Mouse (Mus musculus) MEL (cell line): Measurements from ENCODE around the gene Pofut1. TPM values are rescaled to one million over a fixed set of nuclear protein-coding genes. Genes with fewer than 3 reads are reported as not detected.

Experiments used
- DNase-seq: peaks from one replicate; pipeline ENCODE4 v3.0.0; 2011; ENCODE audit warnings: low read depth, low spot score
- H3K27ac ChIP-seq: 2 replicates; pipeline ENCODE4 v1.5.1; 2012; ENCODE audit warnings: low read depth, mild to moderate bottlenecking, control low read depth, low read length, moderate library complexity; ENCODE audit not compliant: control insufficient read depth
- H3K27me3 ChIP-seq, 2 experiments: fragments of 150-350 bp in 1 of 2; sonication (generic) in 1 of 2; 2 replicates each; pipeline ENCODE4 v1.6.1; 2012; ENCODE audit warnings: low read length in 2 of 2, mild to moderate bottlenecking in 2 of 2, improper control_type of control experiment in 1 of 2, moderate library complexity in 1 of 2; ENCODE audit not compliant: insufficient read depth in 2 of 2, control insufficient read depth in 1 of 2
- H3K36me3 ChIP-seq, 2 experiments: 2 replicates each; pipeline ENCODE4 v1.6.1; 2012 to 2014; ENCODE audit warnings: low read length in 2 of 2, improper control_type of control experiment in 1 of 2, inconsistent platforms in 1 of 2, mild to moderate bottlenecking in 1 of 2; ENCODE audit not compliant: insufficient read depth in 2 of 2, control insufficient read depth in 1 of 2
- H3K4me1 ChIP-seq, 2 experiments: fragments of 150-350 bp in 1 of 2; sonication (generic) in 1 of 2; 2 replicates each; pipeline ENCODE4 v1.6.1; 2012; ENCODE audit warnings: low read length in 2 of 2, improper control_type of control experiment in 1 of 2, mild to moderate bottlenecking in 1 of 2; ENCODE audit not compliant: insufficient read depth in 2 of 2, control insufficient read depth in 1 of 2
- H3K4me3 ChIP-seq, 2 experiments: fragments of 150-350 bp in 1 of 2; sonication (generic) in 1 of 2; 2 replicates each; pipeline ENCODE4 v1.5.1; 2012; ENCODE audit warnings: low read depth in 2 of 2, low read length in 2 of 2, mild to moderate bottlenecking in 2 of 2, moderate library complexity in 2 of 2, control low read depth in 1 of 2, improper control_type of control experiment in 1 of 2; ENCODE audit not compliant: control insufficient read depth in 1 of 2, insufficient read depth in 1 of 2
- H3K79me2 ChIP-seq: 2 replicates; pipeline ENCODE4 v1.6.1; 2012; ENCODE audit warnings: mild to moderate bottlenecking, low read length, moderate library complexity; ENCODE audit not compliant: control insufficient read depth, poor library complexity, insufficient read depth
- H3K9ac ChIP-seq: 2 replicates; pipeline ENCODE4 v1.6.1; 2012; ENCODE audit warnings: low read depth, mild to moderate bottlenecking, control low read depth, low read length, moderate library complexity; ENCODE audit not compliant: control insufficient read depth, poor library complexity, severe bottlenecking
- H3K9me3 ChIP-seq: fragments of 150-350 bp; sonication (generic); replicated peaks from 2 replicates; pipeline ENCODE4 v1.6.1; 2012; ENCODE audit warnings: mild to moderate bottlenecking, low read length, improper control_type of control experiment, moderate library complexity; ENCODE audit not compliant: insufficient read depth
- BHLHE40 ChIP-seq: IDR thresholded peaks from 2 replicates; pipeline ENCODE4 v1.6.1; 2012; ENCODE audit warnings: low read depth, mild to moderate bottlenecking, inconsistent platforms, low read length, improper control_type of control experiment, borderline replicate concordance
- CHD2 ChIP-seq: IDR thresholded peaks from 2 replicates; pipeline ENCODE4 v1.6.1; 2011; ENCODE audit warnings: low read length, improper control_type of control experiment
- CTCF ChIP-seq, 3 experiments: IDR thresholded peaks in 2 of 3; conservative IDR thresholded peaks in 1 of 3; 2 replicates each; pipeline ENCODE4 v1.5.1; 2011 to 2012; ENCODE audit warnings: low read length in 3 of 3, low read depth in 2 of 3, mild to moderate bottlenecking in 2 of 3, improper control_type of control experiment in 1 of 3, inconsistent platforms in 1 of 3, mixed read lengths in 1 of 3, moderate library complexity in 1 of 3; ENCODE audit not compliant: control insufficient read depth in 1 of 3, insufficient read depth in 1 of 3, poor library complexity in 1 of 3, severe bottlenecking in 1 of 3
- E2F4 ChIP-seq: IDR thresholded peaks from 2 replicates; pipeline ENCODE4 v1.6.1; 2011; ENCODE audit warnings: low read depth, low read length, improper control_type of control experiment, borderline replicate concordance
- EP300 ChIP-seq, 2 experiments: IDR thresholded peaks; 2 replicates each; pipeline ENCODE4 v1.6.1; 2011; ENCODE audit warnings: improper control_type of control experiment in 2 of 2, low read length in 2 of 2, low read depth in 1 of 2, mild to moderate bottlenecking in 1 of 2
- ETS1 ChIP-seq: IDR thresholded peaks from 2 replicates; pipeline ENCODE4 v1.6.1; 2012; ENCODE audit warnings: low read depth, mild to moderate bottlenecking, inconsistent platforms, low read length, improper control_type of control experiment, moderate library complexity
- GABPA ChIP-seq: IDR thresholded peaks from 2 replicates; pipeline ENCODE4 v1.6.1; 2012; ENCODE audit warnings: low read depth, mild to moderate bottlenecking, inconsistent platforms, low read length, improper control_type of control experiment, moderate library complexity
- GATA1 ChIP-seq: IDR thresholded peaks from 2 replicates; pipeline ENCODE4 v1.6.1; 2011; ENCODE audit warnings: low read depth, low read length, improper control_type of control experiment
- JUND ChIP-seq: IDR thresholded peaks from 2 replicates; pipeline ENCODE4 v1.6.1; 2011; ENCODE audit warnings: low read depth, mild to moderate bottlenecking, improper control_type of control experiment, low read length
- KAT2A ChIP-seq: conservative IDR thresholded peaks from 2 replicates; pipeline ENCODE4 v1.6.1; 2012; ENCODE audit warnings: low read depth, low read length, improper control_type of control experiment, inconsistent platforms
- MAX ChIP-seq: IDR thresholded peaks from 2 replicates; pipeline ENCODE4 v1.6.1; 2011; ENCODE audit warnings: low read length, improper control_type of control experiment
- MEF2A ChIP-seq: IDR thresholded peaks from 2 replicates; pipeline ENCODE4 v1.6.1; 2014; ENCODE audit warnings: low read depth, mild to moderate bottlenecking, inconsistent platforms, low read length, improper control_type of control experiment; ENCODE audit not compliant: poor library complexity, insufficient replicate concordance, severe bottlenecking; ENCODE audit errors: extremely low read depth
- MXI1 ChIP-seq: IDR thresholded peaks from 2 replicates; pipeline ENCODE4 v1.6.1; 2011; ENCODE audit warnings: mild to moderate bottlenecking, low read depth, low read length, improper control_type of control experiment
- MYB ChIP-seq: IDR thresholded peaks from 2 replicates; pipeline ENCODE4 v1.6.1; 2011; ENCODE audit warnings: mild to moderate bottlenecking, low read depth, low read length, improper control_type of control experiment
- MYC ChIP-seq: IDR thresholded peaks from 2 replicates; pipeline ENCODE4 v1.6.1; 2011; ENCODE audit warnings: low read depth, mild to moderate bottlenecking, low read length, improper control_type of control experiment, moderate library complexity
- NELFE ChIP-seq: IDR thresholded peaks from 2 replicates; pipeline ENCODE4 v1.6.1; 2011; ENCODE audit warnings: low read depth, low read length, improper control_type of control experiment
- NRF1 ChIP-seq: IDR thresholded peaks from 2 replicates; pipeline ENCODE4 v1.6.1; 2014; ENCODE audit warnings: low read depth, mild to moderate bottlenecking, inconsistent platforms, low read length, improper control_type of control experiment, moderate library complexity; ENCODE audit not compliant: poor library complexity, insufficient read depth, severe bottlenecking
- POLR2AphosphoS2 ChIP-seq: IDR thresholded peaks from 2 replicates; pipeline ENCODE4 v1.6.1; 2011; ENCODE audit warnings: low read length, improper control_type of control experiment
- POLR2AphosphoS5 ChIP-seq: IDR thresholded peaks from 2 replicates; pipeline ENCODE4 v1.6.1; 2012; ENCODE audit warnings: low read depth, borderline replicate concordance, mild to moderate bottlenecking, inconsistent platforms, low read length, moderate library complexity, mixed read lengths
- RCOR1 ChIP-seq: IDR thresholded peaks from 2 replicates; pipeline ENCODE4 v1.6.1; 2012; ENCODE audit warnings: low read depth, mild to moderate bottlenecking, inconsistent platforms, low read length, improper control_type of control experiment
- SMC3 ChIP-seq: IDR thresholded peaks from 2 replicates; pipeline ENCODE4 v1.6.1; 2011; ENCODE audit warnings: low read depth, low read length, improper control_type of control experiment
- TAL1 ChIP-seq: IDR thresholded peaks from 2 replicates; pipeline ENCODE4 v1.6.1; 2012; ENCODE audit warnings: mild to moderate bottlenecking, inconsistent platforms, low read length, moderate library complexity, mixed read lengths
- TBP ChIP-seq: IDR thresholded peaks from 2 replicates; pipeline ENCODE4 v1.8.0; 2011; ENCODE audit warnings: low read depth, low read length, improper control_type of control experiment
- TCF12 ChIP-seq: IDR thresholded peaks from 2 replicates; pipeline ENCODE4 v1.6.1; 2014; ENCODE audit warnings: low read depth, mild to moderate bottlenecking, inconsistent platforms, low read length, improper control_type of control experiment, moderate library complexity
- UBTF ChIP-seq: IDR thresholded peaks from 2 replicates; pipeline ENCODE4 v1.6.1; 2012; ENCODE audit warnings: low read depth, mild to moderate bottlenecking, inconsistent platforms, low read length, improper control_type of control experiment, moderate library complexity, borderline replicate concordance; ENCODE audit not compliant: insufficient read depth
- USF1 ChIP-seq: IDR thresholded peaks from 2 replicates; pipeline ENCODE4 v1.6.1; 2014; ENCODE audit warnings: low read depth, mild to moderate bottlenecking, inconsistent platforms, low read length, improper control_type of control experiment, moderate library complexity
- USF2 ChIP-seq, 2 experiments: IDR thresholded peaks; 2 replicates each; pipeline ENCODE4 v1.6.1; 2011 to 2012; ENCODE audit warnings: improper control_type of control experiment in 2 of 2, low read length in 2 of 2, borderline replicate concordance in 1 of 2, inconsistent platforms in 1 of 2, low read depth in 1 of 2, mild to moderate bottlenecking in 1 of 2; ENCODE audit not compliant: insufficient read depth in 1 of 2
- ZKSCAN1 ChIP-seq: IDR thresholded peaks from 2 replicates; pipeline ENCODE4 v1.6.1; 2012; ENCODE audit warnings: low read depth, mild to moderate bottlenecking, inconsistent platforms, low read length, improper control_type of control experiment, moderate library complexity
- ZMIZ1 ChIP-seq: IDR thresholded peaks from 2 replicates; pipeline ENCODE4 v1.6.1; 2012; ENCODE audit warnings: low read depth, mild to moderate bottlenecking, inconsistent platforms, low read length, improper control_type of control experiment, moderate library complexity
- ZNF384 ChIP-seq: IDR thresholded peaks from 2 replicates; pipeline ENCODE4 v1.6.1; 2012; ENCODE audit warnings: low read depth, mild to moderate bottlenecking, inconsistent platforms, low read length, improper control_type of control experiment
- polyA plus RNA-seq, 2 experiments: library from polyadenylated mRNA; stranded (reverse) in 1 of 2; unstranded in 1 of 2; fragments of >175 nt in 1 of 2; fragments of >200 nt in 1 of 2; gene quantifications; 2 replicates each; pipeline versions ENCODE4 v1.2.1 to v1.2.4; 2012; ENCODE audit warnings: low replicate concordance in 2 of 2, low read depth in 1 of 2; ENCODE audit not compliant: insufficient read length in 2 of 2, insufficient read depth in 1 of 2, missing spikeins in 1 of 2
- total RNA-seq: library from RNA; depleted of rRNA; stranded (reverse); fragments of 300-350 nt; gene quantifications from 2 replicates; pipeline ENCODE4 v1.2.3, GENCODE M21; 2012

The Pofut1 gene
- total and polyA plus RNA-seq, 3 experiments = 20.2 to 28.7 TPM; not detected in 1

DNA sequence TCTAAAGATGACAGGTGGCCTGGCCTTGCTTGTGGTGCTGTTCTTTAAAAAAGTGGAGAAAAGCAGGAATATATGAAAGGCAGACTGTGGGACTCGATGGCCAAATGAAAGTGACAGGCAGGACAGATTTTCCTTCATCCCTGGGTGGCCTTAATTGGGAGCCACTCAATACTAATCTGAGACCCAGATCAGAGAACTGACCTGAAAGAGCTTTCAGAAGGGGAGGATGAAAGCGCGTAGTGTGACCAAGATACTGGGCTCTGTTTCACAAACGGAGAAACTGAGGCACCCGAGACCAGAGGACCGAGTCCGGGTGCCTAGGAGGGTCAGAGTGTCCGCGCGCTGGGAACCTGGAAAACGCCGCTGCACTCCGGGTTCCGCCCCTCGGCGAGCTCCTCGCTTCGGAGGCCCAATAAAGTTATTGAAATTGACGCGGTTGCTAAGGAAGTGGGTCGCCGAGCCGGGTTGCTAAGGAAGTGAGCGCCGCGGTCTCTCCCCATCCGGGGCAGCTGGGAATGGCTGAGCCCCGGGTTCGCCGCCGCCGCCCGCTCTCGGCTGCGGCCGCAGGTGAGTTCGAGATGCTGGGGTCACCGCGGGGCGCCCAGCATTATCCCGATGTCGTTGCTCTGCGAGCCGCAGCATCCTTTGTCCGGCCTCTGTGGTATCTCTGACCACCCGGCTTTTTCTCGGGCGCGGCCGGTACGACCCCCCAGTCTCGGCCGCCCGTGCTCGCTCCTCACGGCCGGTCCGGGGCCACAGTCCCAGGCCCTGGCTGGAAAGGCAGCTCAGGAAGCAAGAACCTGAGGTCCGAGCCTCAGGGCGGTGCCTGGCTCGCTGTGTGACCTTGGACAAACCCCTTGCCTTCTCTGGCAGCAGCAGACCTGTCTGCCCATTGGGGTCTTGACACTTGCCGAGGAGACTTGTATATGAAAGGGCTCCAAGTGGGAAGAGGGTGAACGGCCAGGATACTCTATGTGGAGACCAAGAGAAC is 49.9 kb downstream of the Pofut1 start, which contains the start of gene Kif3b (continued):
- TF ChIP-seq ZMIZ1 = no peak
- peak in 1 of 2 experiments; percentile 20; a peak in 2 of 4 replicates for TF ChIP-seq EP300 (IDR thresholded peaks at IDR 0.05; ENCODE audit: low read depth in 1 of 2, low read length in 2 of 2)
- no peak; the same call in 1 of the 2 replicates for TF ChIP-seq KAT2A

DNA sequence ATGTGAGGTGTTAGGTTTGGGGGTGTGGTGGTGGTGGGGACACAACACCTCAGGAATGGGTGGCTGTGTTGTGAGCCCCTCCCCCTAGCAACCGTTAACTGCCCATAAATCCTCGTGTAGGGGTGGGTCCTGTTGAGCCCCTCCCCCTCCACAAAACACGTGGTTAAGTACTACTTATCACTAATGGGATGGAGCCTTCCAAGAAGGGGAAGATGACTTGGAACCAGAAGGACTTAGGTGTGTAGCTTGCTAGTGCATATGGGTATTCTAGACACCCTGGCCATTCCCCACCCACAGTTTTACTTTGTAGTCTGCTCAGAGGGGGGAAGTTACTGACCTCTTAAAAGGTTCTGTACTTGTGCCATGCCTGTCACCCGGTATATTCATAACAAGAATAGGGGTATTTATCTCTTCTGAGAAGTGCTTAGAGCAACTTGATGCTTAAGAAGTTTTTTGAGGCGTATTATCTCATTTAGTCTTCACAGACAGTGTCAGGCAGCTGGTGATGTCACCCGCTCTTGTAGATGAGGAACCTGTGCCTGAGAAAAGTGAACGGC is 51.0 kb downstream of the Pofut1 start:
- peak overlapping the region; percentile 22; the same call in 1 of the 2 replicates for H3K9ac ChIP-seq
- peaks cover 0 to 26% of the 10 kb centered on the region in 2 experiments for H3K4me1 ChIP-seq
- peaks cover 0 to 7% of the 10 kb centered on the region in 2 experiments; a peak in 2 of 4 replicates for H3K36me3 ChIP-seq
- DNase-seq = peak; percentile 97
- peaks cover 29% of the 10 kb centered on the region for H3K79me2 ChIP-seq
- peak overlapping the region; percentile 69 for H3K27ac ChIP-seq
- no peaks in the 10 kb centered on the region for H3K9me3 ChIP-seq
- H3K27me3 ChIP-seq = no peaks in the 10 kb centered on the region
- peak overlapping the region; percentile 69 to 83 for H3K4me3 ChIP-seq
- TF ChIP-seq ZMIZ1 = 0 out of 2 replicates have a peak, but pooled peaks have one; percentile 33
- no peak for TF ChIP-seq UBTF
- TF ChIP-seq NRF1 = no peak
- peak; percentile 51; the same call in 1 of the 2 replicates for TF ChIP-seq BHLHE40
- peak; percentile 37; the same call in 1 of the 2 replicates for TF ChIP-seq NELFE
- no peak for TF ChIP-seq GABPA
- peak; percentile 99 for TF ChIP-seq MAX
- 0 out of 4 replicates have a peak, but pooled peaks of 1 of the 2 experiments have one; percentile 3 for TF ChIP-seq USF2 (IDR thresholded peaks at IDR 0.05; ENCODE audit: borderline replicate concordance in 1 of 2, insufficient read depth in 1 of 2, low read depth in 1 of 2, low read length in 2 of 2)
- no peak for TF ChIP-seq TAL1
- 0 out of 2 replicates have a peak, but pooled peaks have one; percentile 36 for TF ChIP-seq TBP
- peak; percentile 45; the same call in 1 of the 2 replicates for TF ChIP-seq CHD2
- no peak for TF ChIP-seq SMC3
- no peak for TF ChIP-seq E2F4
- TF ChIP-seq RCOR1 = no peak
- TF ChIP-seq ZKSCAN1 = no peak
- peak; percentile 97 for TF ChIP-seq MXI1
- no peak for TF ChIP-seq MEF2A
- TF ChIP-seq CTCF (IDR thresholded peaks at IDR 0.05 in 2 of 3, conservative IDR thresholded peaks at IDR 0.05 in 1 of 3; ENCODE audit: control insufficient read depth in 1 of 3, insufficient read depth in 1 of 3, low read depth in 2 of 3, low read length in 3 of 3, poor library complexity in 1 of 3, severe bottlenecking in 1 of 3) = no peak
- no peak for TF ChIP-seq ZNF384
- peak; percentile 96 for TF ChIP-seq MYB
- TF ChIP-seq MYC = peak; percentile 91
- TF ChIP-seq GATA1 = 0 out of 2 replicates have a peak, but pooled peaks have one; percentile 2
- no peak for TF ChIP-seq JUND
- no peak for TF ChIP-seq POLR2AphosphoS2
- TF ChIP-seq USF1 = peak; percentile 83
- TF ChIP-seq POLR2AphosphoS5 = no peak
- TF ChIP-seq TCF12 = no peak; the same call in 1 of the 2 replicates
- peak; percentile 57 for TF ChIP-seq ETS1
- TF ChIP-seq EP300 (IDR thresholded peaks at IDR 0.05; ENCODE audit: low read depth in 1 of 2, low read length in 2 of 2) = peak; percentile 62 to 81
